Mouse (Mus musculus) midbrain, embryonic 16.5 days (tissue): ENCODE measurements around the gene Tmtc1. TPM values are rescaled to one million over a fixed set of nuclear protein-coding genes. Genes with fewer than 3 reads are reported as not detected.

Source experiments
- ATAC-seq: fragments of 200-750 bp; cut with Nextera tagmentation; 2 replicates; pipeline ENCODE4 v1.8.0; 2017; ENCODE audit warnings: moderate TSS enrichment
- H3K27ac ChIP-seq: fragments of 300-500 bp; sonication (generic); 2 replicates; pipeline ENCODE4 v1.5.1; 2014; ENCODE audit warnings: mild to moderate bottlenecking, low read length, mixed read lengths
- H3K27me3 ChIP-seq: fragments of 300-500 bp; sonication (generic); 2 replicates; pipeline ENCODE4 v1.6.1; 2014; ENCODE audit warnings: low read depth, low read length, mixed read lengths; ENCODE audit not compliant: control insufficient read depth, insufficient read depth
- H3K36me3 ChIP-seq: fragments of 300-500 bp; sonication (generic); 2 replicates; pipeline ENCODE4 v1.6.1; 2014; ENCODE audit warnings: mild to moderate bottlenecking, low read length, moderate library complexity, mixed read lengths; ENCODE audit not compliant: control insufficient read depth, insufficient read depth
- H3K4me1 ChIP-seq: fragments of 300-500 bp; sonication (generic); 2 replicates; pipeline ENCODE4 v1.6.1; 2014; ENCODE audit warnings: mild to moderate bottlenecking, low read length, mixed read lengths; ENCODE audit not compliant: control insufficient read depth, insufficient read depth
- H3K4me2 ChIP-seq: fragments of 300-500 bp; sonication (generic); 2 replicates; pipeline ENCODE4 v1.6.1; 2014; ENCODE audit warnings: mild to moderate bottlenecking, low read length, mixed read lengths
- H3K4me3 ChIP-seq: fragments of 300-500 bp; sonication (generic); 2 replicates; pipeline ENCODE4 v1.5.1; 2014; ENCODE audit warnings: low read depth, mild to moderate bottlenecking, low read length, moderate library complexity, mixed read lengths
- H3K9ac ChIP-seq: fragments of 300-500 bp; sonication (generic); 2 replicates; pipeline ENCODE4 v1.6.1; 2014; ENCODE audit warnings: low read depth, low read length, mixed read lengths
- H3K9me3 ChIP-seq: fragments of 300-500 bp; sonication (generic); replicated peaks from 2 replicates; pipeline ENCODE4 v1.6.1; 2014; ENCODE audit warnings: mild to moderate bottlenecking, low read length, mixed read lengths; ENCODE audit not compliant: control insufficient read depth, poor library complexity, severe bottlenecking
- WGBS: fragments of 180-500 bp; shearing (Covaris S2); extraction: QIAGEN DNeasy Blood & Tissue Kit; methylation state at CpG from one replicate; pipeline ENCODE4 v1.1.7; 2014; 5-methylcytosine and 5-hydroxymethylcytosine counted together
- polyA plus RNA-seq: library from polyadenylated mRNA; unstranded; fragments of >200 nt; fragmentation: Nextera tagmentation; extraction: Ambion mirVana; gene quantifications from 2 replicates; pipeline ENCODE4 v1.2.1, GENCODE M21; 2015

The Tmtc1 gene
- polyA plus RNA-seq, 1 experiment from 2014 or later: 2.9 TPM

- H3K27me3 ChIP-seq: no peaks in the 10 kb centered on the region
- WGBS: 35% methylated on average over 4 of the region's 4 CpGs
- no peaks in the 10 kb centered on the region for H3K9me3 ChIP-seq
- H3K4me3 ChIP-seq: no peak overlapping the region
- H3K9ac ChIP-seq: no peak overlapping the region
- H3K36me3 ChIP-seq: no peaks in the 10 kb centered on the region
- no peak overlapping the region for H3K27ac ChIP-seq
- H3K4me1 ChIP-seq: no peaks in the 10 kb centered on the region
- H3K4me2 ChIP-seq: no peak overlapping the region
- ATAC-seq: no peak
Observed at GRCm38 (mm10) chr6:148294506-148294905, 149.7 kb downstream of the Tmtc1 start.

GRCm38 (mm10) chr6:148290865-148291264 lies 153.3 kb downstream of the Tmtc1 start:
- Histone ChIP-seq H3K27me3 (no peaks in the 10 kb centered on the region), H3K9ac (no peak overlapping the region), H3K27ac (no peak overlapping the region), H3K9me3 (no peaks in the 10 kb centered on the region), H3K4me2 (no peak overlapping the region), H3K4me3 (no peak overlapping the region), H3K4me1 (no peaks in the 10 kb centered on the region), H3K36me3 (no peaks in the 10 kb centered on the region)
- no peak for ATAC-seq

GRCm38 (mm10) chr6:148283224-148283881 lies 160.8 kb downstream of the Tmtc1 start:
- 80% methylated on average over 4 of the region's 4 CpGs for WGBS
- Histone ChIP-seq H3K27me3 (no peaks in the 10 kb centered on the region), H3K4me2 (no peak overlapping the region), H3K4me1 (no peaks in the 10 kb centered on the region), H3K4me3 (no peak overlapping the region), H3K36me3 (no peaks in the 10 kb centered on the region), H3K9ac (no peak overlapping the region), H3K27ac (no peak overlapping the region), H3K9me3 (no peaks in the 10 kb centered on the region)
- no peak for ATAC-seq

GRCm38 (mm10) chr6:148279240-148279639 lies 164.9 kb downstream of the Tmtc1 start:
- 0 out of 2 replicates have a peak, but pooled peaks have one; percentile 51 for ATAC-seq
- no peaks in the 10 kb centered on the region for H3K4me1 ChIP-seq
- no peaks in the 10 kb centered on the region for H3K27me3 ChIP-seq
- WGBS: 54% methylated on average over 6 of the region's 6 CpGs
- no peak overlapping the region for H3K27ac ChIP-seq
- H3K9ac ChIP-seq: no peak overlapping the region
- H3K9me3 ChIP-seq: no peaks in the 10 kb centered on the region
- H3K4me3 ChIP-seq: no peak overlapping the region
- H3K36me3 ChIP-seq: no peaks in the 10 kb centered on the region
- H3K4me2 ChIP-seq: no peak overlapping the region

GRCm38 (mm10) chr6:148276418-148276817 lies 167.8 kb downstream of the Tmtc1 start:
- H3K4me3 ChIP-seq: no peak overlapping the region
- no peak for ATAC-seq
- H3K4me2 ChIP-seq: no peak overlapping the region
- H3K27ac ChIP-seq: no peak overlapping the region
- no peaks in the 10 kb centered on the region for H3K36me3 ChIP-seq
- 89% methylated on average over 1 of the region's 1 CpGs for WGBS
- no peak overlapping the region for H3K9ac ChIP-seq
- no peaks in the 10 kb centered on the region for H3K4me1 ChIP-seq
- H3K9me3 ChIP-seq: no peaks in the 10 kb centered on the region
- H3K27me3 ChIP-seq: no peaks in the 10 kb centered on the region

- H3K4me3 ChIP-seq: no peak overlapping the region
- no peak for ATAC-seq
- H3K27ac ChIP-seq: no peak overlapping the region
- no peak overlapping the region for H3K4me2 ChIP-seq
- no peaks in the 10 kb centered on the region for H3K9me3 ChIP-seq
- H3K4me1 ChIP-seq: no peaks in the 10 kb centered on the region
- no peak overlapping the region for H3K9ac ChIP-seq
- no peaks in the 10 kb centered on the region for H3K36me3 ChIP-seq
- no peaks in the 10 kb centered on the region for H3K27me3 ChIP-seq
- WGBS: 88% methylated on average over 4 of the region's 4 CpGs
Observed at GRCm38 (mm10) chr6:148275046-148275445, 169.1 kb downstream of the Tmtc1 start.

GRCm38 (mm10) chr6:148260729-148261101 lies 183.5 kb downstream of the Tmtc1 start:
- Histone ChIP-seq H3K4me2 (no peak overlapping the region), H3K27ac (peak overlapping the region; percentile 39; the same call in 1 of the 2 replicates), H3K9ac (no peak overlapping the region), H3K36me3 (no peaks in the 10 kb centered on the region), H3K4me1 (peaks cover 5% of the 10 kb centered on the region; the same call in 1 of the 2 replicates), H3K27me3 (no peaks in the 10 kb centered on the region), H3K4me3 (no peak overlapping the region), H3K9me3 (no peaks in the 10 kb centered on the region)
- ATAC-seq: no peak
- WGBS: 81% methylated on average over 6 of the region's 6 CpGs

GRCm38 (mm10) chr6:148259979-148260728 lies 184.0 kb downstream of the Tmtc1 start:
- Histone ChIP-seq H3K36me3 (no peaks in the 10 kb centered on the region), H3K27ac (peak overlapping the region; percentile 39; the same call in 1 of the 2 replicates), H3K4me3 (no peak overlapping the region), H3K9me3 (no peaks in the 10 kb centered on the region), H3K4me1 (peaks cover 5% of the 10 kb centered on the region; the same call in 1 of the 2 replicates), H3K27me3 (no peaks in the 10 kb centered on the region), H3K4me2 (no peak overlapping the region), H3K9ac (no peak overlapping the region)
- 45% methylated on average over 4 of the region's 4 CpGs for WGBS
- peak; percentile 84 for ATAC-seq

- H3K9me3 ChIP-seq: no peaks in the 10 kb centered on the region
- no peak overlapping the region for H3K27ac ChIP-seq
- no peak overlapping the region for H3K9ac ChIP-seq
- H3K4me3 ChIP-seq: no peak overlapping the region
- no peaks in the 10 kb centered on the region for H3K36me3 ChIP-seq
- 79% methylated on average over 8 of the region's 8 CpGs for WGBS
- H3K4me2 ChIP-seq: no peak overlapping the region
- peaks cover 5% of the 10 kb centered on the region; the same call in 1 of the 2 replicates for H3K4me1 ChIP-seq
- no peak for ATAC-seq
- H3K27me3 ChIP-seq: no peaks in the 10 kb centered on the region
Observed at GRCm38 (mm10) chr6:148259074-148259473, 185.1 kb downstream of the Tmtc1 start.
